Mouse (Mus musculus): ENCODE measurements around the gene Gpx7. TPM values are rescaled to one million over a fixed set of nuclear protein-coding genes. Genes with fewer than 3 reads are reported as not detected.
"Not testable (repeated sequence)": the region's sequence is repeated elsewhere in the genome, so short reads cannot be mapped to it uniquely, and the experiment has no call there.

Gpx7 gene
- polyA plus RNA-seq, 1 experiment from 2014 or later, result 53.9 TPM

- no peak overlapping the region for H3K9ac ChIP-seq
- 10% methylated on average over 18 of the region's 18 CpGs for WGBS
- no peak overlapping the region for H3K4me3 ChIP-seq (replicated peaks)
- H3K36me3 ChIP-seq, result no peaks in the 10 kb centered on the region
- peak; percentile 87 for ATAC-seq (ENCODE audit: insufficient read depth, low FRiP score, low read depth)
- H3K27me3 ChIP-seq (replicated peaks), result no peaks in the 10 kb centered on the region
- peaks cover 29% of the 10 kb centered on the region for H3K4me1 ChIP-seq
- H3K27ac ChIP-seq, result peak overlapping the region; percentile 90
- peak overlapping the region; percentile 39 for H3K4me2 ChIP-seq
- no peaks in the 10 kb centered on the region for H3K9me3 ChIP-seq
Measured at GRCm38 (mm10) chr4:108362321-108363261, 44.2 kb downstream of the Gpx7 start.

GRCm38 (mm10) chr4:108360136-108361055 is 46.4 kb downstream of the Gpx7 start:
- ATAC-seq (ENCODE audit: insufficient read depth, low FRiP score, low read depth), result peak; percentile 39; the same call in 1 of the 2 replicates
- H3K4me1 ChIP-seq, result peaks cover 37% of the 10 kb centered on the region
- H3K9ac ChIP-seq, result no peak overlapping the region
- peak overlapping the region; percentile 45 for H3K4me2 ChIP-seq
- no peaks in the 10 kb centered on the region for H3K27me3 ChIP-seq (replicated peaks)
- 9% methylated on average over 28 of the region's 28 CpGs for WGBS
- peak overlapping the region; percentile 26 for H3K4me3 ChIP-seq (replicated peaks)
- H3K9me3 ChIP-seq, result no peaks in the 10 kb centered on the region
- no peaks in the 10 kb centered on the region for H3K36me3 ChIP-seq
- H3K27ac ChIP-seq, result peak overlapping the region; percentile 64

- H3K9me3 ChIP-seq, result no peaks in the 10 kb centered on the region
- ATAC-seq (ENCODE audit: insufficient read depth, low FRiP score, low read depth), result no peak
- H3K4me2 ChIP-seq, result no peak overlapping the region
- no peak overlapping the region for H3K27ac ChIP-seq
- 42% methylated on average over 4 of the region's 4 CpGs for WGBS
- H3K4me1 ChIP-seq, result peaks cover 35% of the 10 kb centered on the region
- no peak overlapping the region for H3K9ac ChIP-seq
- H3K27me3 ChIP-seq (replicated peaks), result no peaks in the 10 kb centered on the region
- no peaks in the 10 kb centered on the region for H3K36me3 ChIP-seq
- H3K4me3 ChIP-seq (replicated peaks), result no peak overlapping the region
Measured at GRCm38 (mm10) chr4:108358498-108358897, 48.3 kb downstream of the Gpx7 start.

- Histone ChIP-seq H3K9ac (no peak overlapping the region), H3K36me3 (no peaks in the 10 kb centered on the region), H3K27ac (no peak overlapping the region), H3K4me1 (peaks cover 25% of the 10 kb centered on the region), H3K9me3 (no peaks in the 10 kb centered on the region), H3K4me3 (replicated peaks) (no peak overlapping the region), H3K4me2 (no peak overlapping the region), H3K27me3 (replicated peaks) (no peaks in the 10 kb centered on the region)
- no peak for ATAC-seq (ENCODE audit: insufficient read depth, low FRiP score, low read depth)
- 87% methylated on average over 8 of the region's 8 CpGs for WGBS
Measured at GRCm38 (mm10) chr4:108357458-108357857, 49.3 kb downstream of the Gpx7 start.

GRCm38 (mm10) chr4:108353591-108353990 is 53.2 kb downstream of the Gpx7 start:
- H3K27ac ChIP-seq; H3K4me2 ChIP-seq; H3K9me3 ChIP-seq; H3K27me3 ChIP-seq (replicated peaks); H3K4me3 ChIP-seq (replicated peaks); H3K9ac ChIP-seq; H3K36me3 ChIP-seq; ATAC-seq (ENCODE audit: insufficient read depth, low FRiP score, low read depth): not testable (repeated sequence)
- H3K4me1 ChIP-seq, result peaks cover 29% of the 10 kb centered on the region

- H3K4me2 ChIP-seq, result peak overlapping the region; percentile 19; the same call in 1 of the 2 replicates
- H3K27ac ChIP-seq, result peak overlapping the region; percentile 41
- no peaks in the 10 kb centered on the region for H3K27me3 ChIP-seq (replicated peaks)
- 10% methylated on average over 8 of the region's 8 CpGs for WGBS
- H3K4me3 ChIP-seq (replicated peaks), result no peak overlapping the region
- H3K36me3 ChIP-seq, result no peaks in the 10 kb centered on the region
- H3K9me3 ChIP-seq, result no peaks in the 10 kb centered on the region
- no peak overlapping the region for H3K9ac ChIP-seq
- peak; percentile 40; the same call in 1 of the 2 replicates for ATAC-seq (ENCODE audit: insufficient read depth, low FRiP score, low read depth)
- peaks cover 43% of the 10 kb centered on the region for H3K4me1 ChIP-seq
Measured at GRCm38 (mm10) chr4:108350819-108351218, 55.9 kb downstream of the Gpx7 start.

Other genes starting within 250 kb of the Gpx7 start
- 36.2 and 41.2 TPM in 2 replicates for gene Echdc2, start 241.5 kb downstream of the Gpx7 start, polyA plus RNA-seq (2015; fragmentation: Nextera tagmentation; extraction: Ambion mirVana)
- gene Zyg11a, start 188.9 kb downstream of the Gpx7 start, polyA plus RNA-seq (2015; fragmentation: Nextera tagmentation; extraction: Ambion mirVana), result 0.27 TPM in 2 replicates
- 9.7 and 11.4 TPM in 2 replicates for gene Zyg11b, start 105.9 kb downstream of the Gpx7 start, polyA plus RNA-seq (2015; fragmentation: Nextera tagmentation; extraction: Ambion mirVana)
- gene Coa7, start 78.8 kb downstream of the Gpx7 start, polyA plus RNA-seq (2015; fragmentation: Nextera tagmentation; extraction: Ambion mirVana), result 45.3 and 53.9 TPM in 2 replicates
- 2.3 and 2.6 TPM in 2 replicates for gene Shisal2a, start 23.6 kb downstream of the Gpx7 start, polyA plus RNA-seq (2015; fragmentation: Nextera tagmentation; extraction: Ambion mirVana)
- 58.2 and 63.5 TPM in 2 replicates for gene Tut4, start 52.5 kb upstream of the Gpx7 start, polyA plus RNA-seq (2015; fragmentation: Nextera tagmentation; extraction: Ambion mirVana)
- 79.0 and 80.9 TPM in 2 replicates for gene Prpf38a, start 172.4 kb upstream of the Gpx7 start, polyA plus RNA-seq (2015; fragmentation: Nextera tagmentation; extraction: Ambion mirVana)
- gene Orc1, start 172.5 kb upstream of the Gpx7 start, polyA plus RNA-seq (2015; fragmentation: Nextera tagmentation; extraction: Ambion mirVana), result 9.7 and 10.2 TPM in 2 replicates
- gene Cc2d1b, start 213.0 kb upstream of the Gpx7 start, polyA plus RNA-seq (2015; fragmentation: Nextera tagmentation; extraction: Ambion mirVana), result 26.6 and 32.5 TPM in 2 replicates

All from stomach, embryonic 15.5 days (tissue).